Mouse (Mus musculus) myocyte (in vitro differentiated cells): ENCODE data around the gene Ccnf. TPM values are rescaled to one million over a fixed set of nuclear protein-coding genes. Genes with fewer than 3 reads are reported as not detected.

Source experiments
- H3K27me3 ChIP-seq: one replicate; pipeline ENCODE4 v1.6.1; 2011; ENCODE audit not compliant: control insufficient read depth, insufficient read depth, insufficient read length
- H3K36me3 ChIP-seq: one replicate; pipeline ENCODE4 v1.6.1; 2011; ENCODE audit not compliant: control insufficient read depth, insufficient read depth
- H3K4me2 ChIP-seq: one replicate; pipeline ENCODE4 v1.6.1; 2011; ENCODE audit warnings: low read depth, control low read depth
- H3K4me3 ChIP-seq: one replicate; pipeline ENCODE4 v1.5.1; 2011; ENCODE audit warnings: mild to moderate bottlenecking, control low read depth, moderate library complexity
- H3K79me2 ChIP-seq: one replicate; pipeline ENCODE4 v1.6.1; 2011; ENCODE audit not compliant: control insufficient read depth, insufficient read depth
- H3ac ChIP-seq: one replicate; pipeline ENCODE4 v1.6.1; 2011; ENCODE audit not compliant: control insufficient read depth, insufficient read length
- CEBPB ChIP-seq: IDR thresholded peaks from 2 replicates; pipeline ENCODE4 v1.6.1; 2011; ENCODE audit warnings: mild to moderate bottlenecking, moderate library complexity; ENCODE audit not compliant: poor library complexity, insufficient read depth, severe bottlenecking
- E2F4 ChIP-seq: IDR thresholded peaks from one replicate; pipeline ENCODE4 v1.6.1; 2011; ENCODE audit warnings: mild to moderate bottlenecking, control low read depth, moderate library complexity; ENCODE audit not compliant: insufficient read depth
- MAX ChIP-seq: IDR thresholded peaks from one replicate; pipeline ENCODE4 v1.6.1; 2011; ENCODE audit warnings: low read depth, mild to moderate bottlenecking, control low read depth
- MYOD1 ChIP-seq, 3 experiments: IDR thresholded peaks; one replicate each; pipeline ENCODE4 v1.6.1; 2011; ENCODE audit warnings: control low read depth in 2 of 3, low read depth in 2 of 3, mild to moderate bottlenecking in 2 of 3, moderate library complexity in 1 of 3; ENCODE audit not compliant: insufficient read length in 2 of 3, control insufficient read depth in 1 of 3
- MYOG ChIP-seq, 3 experiments: IDR thresholded peaks; one replicate each; pipeline ENCODE4 v1.6.1; 2011; ENCODE audit warnings: control low read depth in 2 of 3, low read depth in 2 of 3, mild to moderate bottlenecking in 2 of 3; ENCODE audit not compliant: insufficient read length in 2 of 3, control insufficient read depth in 1 of 3, insufficient read depth in 1 of 3
- POLR2A ChIP-seq: IDR thresholded peaks from one replicate; pipeline ENCODE4 v1.6.1; 2011; ENCODE audit warnings: low read depth, mild to moderate bottlenecking, control low read depth, moderate library complexity; ENCODE audit not compliant: insufficient read length
- POLR2AphosphoS2 ChIP-seq: IDR thresholded peaks from one replicate; pipeline ENCODE4 v1.6.1; 2011; ENCODE audit warnings: low read depth, control low read depth; ENCODE audit not compliant: insufficient read length
- REST ChIP-seq: IDR thresholded peaks from one replicate; pipeline ENCODE4 v1.6.1; 2011; ENCODE audit warnings: mild to moderate bottlenecking, control low read depth, moderate library complexity; ENCODE audit not compliant: insufficient read depth, insufficient read length
- SRF ChIP-seq: IDR thresholded peaks from one replicate; pipeline ENCODE4 v1.6.1; 2011; ENCODE audit warnings: low read depth; ENCODE audit not compliant: control insufficient read depth, insufficient read length
- TCF12 ChIP-seq: IDR thresholded peaks from one replicate; pipeline ENCODE4 v1.6.1; 2011; ENCODE audit warnings: mild to moderate bottlenecking, control low read depth; ENCODE audit not compliant: poor library complexity, insufficient read depth, severe bottlenecking
- TCF3 ChIP-seq: IDR thresholded peaks from one replicate; pipeline ENCODE4 v1.6.1; 2011; ENCODE audit warnings: low read depth, control low read depth; ENCODE audit not compliant: insufficient read length
- USF1 ChIP-seq: IDR thresholded peaks from one replicate; pipeline ENCODE4 v1.6.1; 2011; ENCODE audit warnings: low read depth, mild to moderate bottlenecking, control low read depth, moderate library complexity
- polyA plus RNA-seq: library from polyadenylated mRNA; unstranded; fragments of >200 nt; fragmentation: generic; extraction: Trizol; gene quantifications from one replicate; pipeline ENCODE4 v1.2.1, GENCODE M21; 2012; ENCODE audit warnings: missing spikeins

The Ccnf gene
- polyA plus RNA-seq, 1 experiment = 13.3 TPM

DNA sequence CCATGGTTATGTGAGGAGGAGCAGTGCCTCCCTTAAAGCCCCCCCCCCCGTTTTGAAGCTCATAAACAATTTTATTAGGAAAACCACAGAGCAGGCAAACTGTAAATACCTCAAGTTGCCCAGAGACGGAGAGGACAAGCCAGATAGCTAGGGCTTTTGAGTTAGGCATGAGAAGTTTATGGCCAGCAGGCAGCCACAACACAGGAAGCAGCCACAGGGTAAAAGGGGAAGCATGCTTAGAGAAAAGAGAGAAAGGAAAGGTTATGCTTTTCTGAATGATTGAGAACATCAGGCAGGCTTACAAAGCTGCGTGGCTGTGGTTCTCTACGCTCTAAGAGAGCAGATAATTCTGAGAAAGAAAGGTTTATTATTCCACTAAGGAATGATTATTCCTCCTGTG, 9.2 kb upstream of the Ccnf start:
- no peaks in the 10 kb centered on the region for H3K79me2 ChIP-seq
- H3K4me2 ChIP-seq = no peak overlapping the region
- H3K36me3 ChIP-seq = no peaks in the 10 kb centered on the region

GRCm38 (mm10) chr17:24259702-24260101, 8.4 kb upstream of the Ccnf start:
- Histone ChIP-seq H3K4me2 (no peak overlapping the region), H3K27me3 (no peaks in the 10 kb centered on the region), H3K36me3 (no peaks in the 10 kb centered on the region), H3K79me2 (no peaks in the 10 kb centered on the region), H3K4me3 (no peak overlapping the region), H3ac (no peak overlapping the region)
- no peak for TF ChIP-seq POLR2A
- no peak for TF ChIP-seq E2F4
- no peak for TF ChIP-seq CEBPB
- TF ChIP-seq TCF12 = no peak
- TF ChIP-seq MYOD1 (IDR thresholded peaks at IDR 0.05; ENCODE audit: control insufficient read depth in 1 of 3, insufficient read length in 2 of 3, low read depth in 2 of 3) = no peak
- no peak for TF ChIP-seq SRF
- TF ChIP-seq MAX = no peak
- no peak for TF ChIP-seq REST
- no peak for TF ChIP-seq USF1
- TF ChIP-seq MYOG (IDR thresholded peaks at IDR 0.05; ENCODE audit: control insufficient read depth in 1 of 3, insufficient read depth in 1 of 3, insufficient read length in 2 of 3, low read depth in 2 of 3) = no peak
- no peak for TF ChIP-seq POLR2AphosphoS2

More for the DNA sequence above, 9.2 kb upstream of the Ccnf start:
- no peak for TF ChIP-seq POLR2A
- no peak overlapping the region for H3ac ChIP-seq
- H3K27me3 ChIP-seq = no peaks in the 10 kb centered on the region
- no peak overlapping the region for H3K4me3 ChIP-seq

DNA sequence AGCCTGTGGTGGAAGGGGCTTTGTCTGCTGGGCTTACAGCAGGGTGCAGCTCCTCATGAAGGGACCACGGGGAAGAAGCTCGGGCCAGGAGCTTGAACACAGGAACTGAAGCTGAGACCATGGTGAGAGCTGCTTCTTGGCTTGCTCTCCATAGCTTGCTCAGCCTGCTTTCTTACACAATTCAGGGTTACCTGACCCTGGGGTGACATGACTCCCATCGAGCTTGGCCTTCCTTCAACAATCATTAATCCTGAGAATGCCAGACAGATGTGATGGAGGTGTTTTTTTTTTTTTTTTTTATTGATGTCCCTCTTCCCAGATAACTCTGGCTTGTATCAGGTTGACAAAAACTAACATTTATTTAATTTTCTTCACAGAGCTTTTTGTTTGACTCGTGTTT, 7.7 kb upstream of the Ccnf start:
- H3K79me2 ChIP-seq = no peaks in the 10 kb centered on the region
- TF ChIP-seq USF1 (no peak), POLR2A (no peak), POLR2AphosphoS2 (no peak), MAX (no peak), TCF12 (no peak), SRF (no peak)
- H3ac ChIP-seq = no peak overlapping the region
- H3K36me3 ChIP-seq = no peaks in the 10 kb centered on the region
- H3K4me2 ChIP-seq = no peak overlapping the region
- H3K27me3 ChIP-seq = no peaks in the 10 kb centered on the region
- no peak overlapping the region for H3K4me3 ChIP-seq

DNA sequence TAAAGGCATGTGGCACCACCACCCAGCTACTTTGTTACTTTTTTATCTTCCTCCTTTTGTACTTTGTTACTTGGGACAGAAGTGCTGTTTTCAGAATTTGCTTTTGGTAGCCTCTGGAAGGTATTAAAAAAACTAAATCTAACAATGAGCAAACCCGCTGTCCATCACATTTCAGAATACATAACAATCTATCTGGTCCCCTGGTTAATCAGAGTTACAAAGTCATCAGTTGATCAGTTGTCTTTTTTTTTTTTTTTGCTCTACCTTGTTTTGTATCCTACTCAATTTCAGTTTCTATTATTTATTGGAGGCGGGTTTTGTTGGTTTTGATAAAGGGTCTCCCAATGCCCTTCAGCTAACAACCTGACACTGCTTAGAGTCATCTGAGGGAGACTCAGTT, 1.0 kb upstream of the Ccnf start:
- TF ChIP-seq POLR2A = no peak
- no peak for TF ChIP-seq TCF3
- TF ChIP-seq MYOD1 (IDR thresholded peaks at IDR 0.05; ENCODE audit: control insufficient read depth in 1 of 3, insufficient read length in 2 of 3, low read depth in 2 of 3) = no peak
- no peak for TF ChIP-seq REST
- TF ChIP-seq USF1 = no peak
- TF ChIP-seq MYOG (IDR thresholded peaks at IDR 0.05; ENCODE audit: control insufficient read depth in 1 of 3, insufficient read depth in 1 of 3, insufficient read length in 2 of 3, low read depth in 2 of 3) = no peak
- no peak for TF ChIP-seq CEBPB
- TF ChIP-seq MAX = no peak
- TF ChIP-seq E2F4 = no peak
- no peak for TF ChIP-seq TCF12
- no peak for TF ChIP-seq POLR2AphosphoS2
- no peak for TF ChIP-seq SRF
- Histone ChIP-seq H3K4me2 (no peak overlapping the region), H3ac (no peak overlapping the region), H3K4me3 (peak overlapping the region; percentile 64), H3K79me2 (peaks cover 30% of the 10 kb centered on the region), H3K36me3 (no peaks in the 10 kb centered on the region), H3K27me3 (no peaks in the 10 kb centered on the region)

DNA sequence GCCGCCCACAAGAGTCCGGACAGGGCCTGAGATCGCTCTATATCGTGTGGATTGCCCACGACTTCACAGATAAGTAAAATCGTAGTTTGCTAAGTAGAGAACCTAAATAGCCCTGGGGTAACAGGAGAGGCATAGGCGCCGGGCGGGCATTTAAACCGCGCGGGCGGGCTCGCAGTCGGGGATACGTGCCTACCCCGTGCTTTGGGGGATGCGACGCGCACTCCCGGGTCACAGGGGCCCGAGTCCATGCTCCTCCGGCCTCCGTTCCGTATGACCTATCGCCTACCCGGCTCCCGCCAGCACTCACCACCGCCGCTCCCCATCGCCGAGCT, 330 bp downstream of the Ccnf start:
- no peaks in the 10 kb centered on the region for H3K27me3 ChIP-seq
- peaks cover 30% of the 10 kb centered on the region for H3K79me2 ChIP-seq
- TF ChIP-seq POLR2A (peak; percentile 90), REST (peak; percentile 24), SRF (no peak), POLR2AphosphoS2 (peak; percentile 86)

DNA sequence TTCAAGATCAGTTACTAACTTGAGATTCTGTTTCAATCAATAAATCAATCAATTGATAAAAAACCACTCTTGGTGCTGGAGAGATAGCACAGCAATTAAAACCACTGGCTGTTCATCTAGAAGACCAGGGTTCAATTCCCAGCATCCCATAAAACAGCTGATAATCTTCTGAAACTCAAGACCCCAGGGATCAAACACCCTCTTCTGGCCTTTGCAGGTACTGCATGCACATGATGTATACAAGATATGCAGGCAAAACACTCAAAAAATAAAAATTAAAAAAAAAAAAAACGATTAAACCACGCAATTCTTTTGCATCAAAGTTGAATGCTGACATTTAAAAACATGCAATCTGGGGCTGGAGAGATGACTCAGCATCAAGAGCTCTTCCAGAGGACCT, 2.6 kb downstream of the Ccnf start:
- Histone ChIP-seq H3K36me3 (no peaks in the 10 kb centered on the region), H3ac (no peak overlapping the region), H3K4me3 (no peak overlapping the region), H3K4me2 (no peak overlapping the region), H3K27me3 (no peaks in the 10 kb centered on the region), H3K79me2 (peaks cover 30% of the 10 kb centered on the region)
- TF ChIP-seq SRF (no peak), MAX (no peak), TCF12 (no peak), CEBPB (no peak), POLR2A (no peak), TCF3 (no peak), MYOD1 (IDR thresholded peaks at IDR 0.05; ENCODE audit: control insufficient read depth in 1 of 3, insufficient read length in 2 of 3, low read depth in 2 of 3) (no peak), REST (no peak), E2F4 (no peak), MYOG (IDR thresholded peaks at IDR 0.05; ENCODE audit: control insufficient read depth in 1 of 3, insufficient read depth in 1 of 3, insufficient read length in 2 of 3, low read depth in 2 of 3) (no peak), POLR2AphosphoS2 (no peak), USF1 (no peak)

More for the DNA sequence above, 330 bp downstream of the Ccnf start:
- peak overlapping the region; percentile 82 for H3K4me2 ChIP-seq
- peak overlapping the region; percentile 64 for H3K4me3 ChIP-seq
- H3ac ChIP-seq = peak overlapping the region; percentile 93
- H3K36me3 ChIP-seq = no peaks in the 10 kb centered on the region
